Mouse (Mus musculus) small intestine, adult 2 months (tissue): ENCODE results near the gene Tbc1d9. TPM values are rescaled to one million over a fixed set of nuclear protein-coding genes. Genes with fewer than 3 reads are reported as not detected.

Source experiments
- H3K27ac ChIP-seq: fragments of 200-500 bp; 2 replicates; pipeline ENCODE4 v1.5.1; 2012; ENCODE audit warnings: low read depth, low read length, control low read depth, inconsistent platforms; ENCODE audit not compliant: insufficient read depth
- H3K27me3 ChIP-seq: fragments of 200-500 bp; 2 replicates; pipeline ENCODE4 v1.6.1; 2012; ENCODE audit warnings: mild to moderate bottlenecking, moderate library complexity, low read length, inconsistent platforms; ENCODE audit not compliant: control insufficient read depth, insufficient read depth
- H3K36me3 ChIP-seq: fragments of 200-500 bp; 2 replicates; pipeline ENCODE4 v1.6.1; 2012; ENCODE audit warnings: mild to moderate bottlenecking, low read length, control low read depth, inconsistent platforms; ENCODE audit not compliant: control insufficient read depth, insufficient read depth
- H3K4me1 ChIP-seq: fragments of 200-500 bp; 2 replicates; pipeline ENCODE4 v1.6.1; 2012; ENCODE audit warnings: low read length, inconsistent platforms, mixed read lengths; ENCODE audit not compliant: control insufficient read depth, insufficient read depth, insufficient read length
- H3K4me3 ChIP-seq: fragments of 200-500 bp; 2 replicates; pipeline ENCODE4 v1.5.1; 2012; ENCODE audit warnings: low read depth, mild to moderate bottlenecking, control low read depth, inconsistent platforms, low read length, moderate library complexity
- CTCF ChIP-seq: fragments of 200-500 bp; IDR thresholded peaks from 2 replicates; pipeline ENCODE4 v1.5.1; 2012; ENCODE audit warnings: low read depth, mild to moderate bottlenecking, control low read depth, inconsistent platforms, low read length, moderate library complexity, mixed read lengths; ENCODE audit not compliant: insufficient replicate concordance, insufficient read length; ENCODE audit errors: extremely low read depth
- POLR2A ChIP-seq: fragments of 200-500 bp; IDR thresholded peaks from 2 replicates; pipeline ENCODE4 v1.6.1; 2012; ENCODE audit warnings: low read depth, mild to moderate bottlenecking, control low read depth, inconsistent platforms, low read length, moderate library complexity
- WGBS: fragments of 180-500 bp; shearing (Covaris S2); methylation state at CpG from one replicate; pipeline ENCODE4 v1.1.7; 2018; 5-methylcytosine and 5-hydroxymethylcytosine counted together
- polyA plus RNA-seq: library from polyadenylated mRNA; depleted of rRNA; stranded (reverse); fragments of >200 nt; gene quantifications from 2 replicates; pipeline ENCODE4 v1.2.3, GENCODE M21; 2012

Gene Tbc1d9
- polyA plus RNA-seq, 1 experiment = 8.9 TPM

- Histone ChIP-seq H3K4me1 (no peaks in the 10 kb centered on the region), H3K27ac (no peak overlapping the region), H3K27me3 (no peaks in the 10 kb centered on the region), H3K36me3 (no peaks in the 10 kb centered on the region), H3K4me3 (no peak overlapping the region)
- whole genome bisulfite sequencing = 57% methylated on average over 5 of the region's 5 CpGs
- no peak for TF ChIP-seq POLR2A
- no peak for TF ChIP-seq CTCF
These were observed 59.7 kb downstream of the Tbc1d9 start for GRCm38 (mm10) chr8:83224754-83225416.

- Histone ChIP-seq H3K4me1 (no peaks in the 10 kb centered on the region), H3K4me3 (no peak overlapping the region), H3K27me3 (no peaks in the 10 kb centered on the region), H3K27ac (no peak overlapping the region), H3K36me3 (no peaks in the 10 kb centered on the region)
- no peak for TF ChIP-seq CTCF
- TF ChIP-seq POLR2A = no peak
- WGBS = 91% methylated on average over 2 of the region's 2 CpGs
These were observed 60.4 kb downstream of the Tbc1d9 start for GRCm38 (mm10) chr8:83225598-83225997.

- Histone ChIP-seq H3K4me1 (no peaks in the 10 kb centered on the region), H3K27me3 (no peaks in the 10 kb centered on the region), H3K36me3 (no peaks in the 10 kb centered on the region), H3K27ac (no peak overlapping the region), H3K4me3 (no peak overlapping the region)
- TF ChIP-seq CTCF = no peak
- no peak for TF ChIP-seq POLR2A
- WGBS = 77% methylated on average over 5 of the region's 5 CpGs
These were observed 62.2 kb downstream of the Tbc1d9 start for GRCm38 (mm10) chr8:83227336-83227735.

- no peak overlapping the region for H3K27ac ChIP-seq
- H3K4me1 ChIP-seq = no peaks in the 10 kb centered on the region
- no peaks in the 10 kb centered on the region for H3K36me3 ChIP-seq
- no peak overlapping the region for H3K4me3 ChIP-seq
- TF ChIP-seq POLR2A (no peak), CTCF (no peak)
- WGBS = 75% methylated on average over 4 of the region's 4 CpGs
- no peaks in the 10 kb centered on the region for H3K27me3 ChIP-seq
These were observed 67.9 kb downstream of the Tbc1d9 start for GRCm38 (mm10) chr8:83233099-83233498.

- Histone ChIP-seq H3K27me3 (no peaks in the 10 kb centered on the region), H3K4me3 (no peak overlapping the region), H3K4me1 (no peaks in the 10 kb centered on the region), H3K27ac (no peak overlapping the region), H3K36me3 (no peaks in the 10 kb centered on the region)
- TF ChIP-seq POLR2A (no peak), CTCF (no peak)
These were observed 74.2 kb downstream of the Tbc1d9 start for GRCm38 (mm10) chr8:83239341-83239740.

- Histone ChIP-seq H3K4me1 (no peaks in the 10 kb centered on the region), H3K36me3 (no peaks in the 10 kb centered on the region; the same call in 1 of the 2 replicates), H3K27me3 (no peaks in the 10 kb centered on the region), H3K4me3 (no peak overlapping the region), H3K27ac (no peak overlapping the region)
- TF ChIP-seq POLR2A = no peak
- no peak for TF ChIP-seq CTCF
- WGBS = 88% methylated on average over 7 of the region's 7 CpGs
These were observed 79.0 kb downstream of the Tbc1d9 start for GRCm38 (mm10) chr8:83244151-83244550.

GRCm38 (mm10) chr8:83250858-83251257 lies 85.7 kb downstream of the Tbc1d9 start:
- H3K36me3 ChIP-seq = peaks cover 4% of the 10 kb centered on the region; the same call in 1 of the 2 replicates
- H3K27me3 ChIP-seq = no peaks in the 10 kb centered on the region
- TF ChIP-seq CTCF (no peak), POLR2A (no peak)
- WGBS = 86% methylated on average over 6 of the region's 6 CpGs
- H3K4me1 ChIP-seq = no peaks in the 10 kb centered on the region
- no peak overlapping the region for H3K4me3 ChIP-seq
- H3K27ac ChIP-seq = no peak overlapping the region
